12 mouse cellular contexts compared by ENCODE assay signal in genomic region chr4:40823151-40823550, GRCm38 (mm10).
"Had no signal": no experiment of that assay in that cellular context is flagged by ENCODE, and none has a peak within 500 bp of the region (broad histone marks: within the 10 kb centered on the region; RNA-seq: fewer than 3 reads in every experiment).

No protein-coding gene starts in this region.

- H3K27me3 ChIP-seq: limb, embryonic 15.5 days; midbrain, embryonic 12.5 days; neural tube, embryonic 13.5 days; stomach, embryonic 15.5 days had no signal

- H3K4me3 ChIP-seq: left cerebral cortex, adult 2 months; limb, embryonic 15.5 days; midbrain, embryonic 12.5 days; neural tube, embryonic 13.5 days; stomach, embryonic 15.5 days had no signal

- H3K9ac ChIP-seq: limb, embryonic 15.5 days; midbrain, embryonic 12.5 days; neural tube, embryonic 13.5 days; stomach, embryonic 15.5 days had no signal

- H3K9me3 ChIP-seq: limb, embryonic 15.5 days; midbrain, embryonic 12.5 days; neural tube, embryonic 13.5 days; stomach, embryonic 15.5 days had no signal

- H3K4me2 ChIP-seq: limb, embryonic 15.5 days; midbrain, embryonic 12.5 days; neural tube, embryonic 13.5 days; stomach, embryonic 15.5 days had no signal

- ATAC-seq: intestine, postnatal 0 days; midbrain, embryonic 16.5 days had no signal

- H3K4me1 ChIP-seq: limb, embryonic 15.5 days; midbrain, embryonic 12.5 days; neural tube, embryonic 13.5 days had no signal

- H3K27ac ChIP-seq: left cerebral cortex, adult 2 months; limb, embryonic 15.5 days; midbrain, embryonic 12.5 days; neural tube, embryonic 13.5 days; stomach, embryonic 15.5 days had no signal

- DNase-seq: kidney, adult 8-10 months; lung, adult 18-20 months; retina, postnatal 1 day; right cerebral cortex, postnatal 4 days; spleen, adult 18-20 months had no signal
